Mouse (Mus musculus): ENCODE measurements around the gene Ak4. TPM values are rescaled to one million over a fixed set of nuclear protein-coding genes. Genes with fewer than 3 reads are reported as not detected.

Ak4 gene
- polyA plus RNA-seq, 1 experiment from 2014 or later: 11.6 TPM

- H3K4me3 ChIP-seq (ENCODE audit: low read depth, low read length): no peak overlapping the region
- no peaks in the 10 kb centered on the region for H3K36me3 ChIP-seq (ENCODE audit: control insufficient read depth, insufficient read depth, low read length)
- H3K27ac ChIP-seq (ENCODE audit: low read depth, low read length): no peak overlapping the region
- no peak overlapping the region for H3K9ac ChIP-seq (ENCODE audit: low read length)
- ATAC-seq (ENCODE audit: insufficient read depth, low FRiP score, low TSS enrichment) (no peak), DNase-seq (ENCODE audit: low spot score) (no peak)
- no peak overlapping the region for H3K4me2 ChIP-seq (ENCODE audit: low read depth)
- H3K9me3 ChIP-seq (ENCODE audit: control insufficient read depth, low read length): no peaks in the 10 kb centered on the region
- 85% methylated on average over 4 of the region's 4 CpGs for WGBS
- H3K4me1 ChIP-seq (ENCODE audit: control insufficient read depth, insufficient read depth, low read length): no peaks in the 10 kb centered on the region
- H3K27me3 ChIP-seq (ENCODE audit: control insufficient read depth, insufficient read depth, low read length): no peaks in the 10 kb centered on the region
These were observed 40.3 kb downstream of the Ak4 start for GRCm38 (mm10) chr4:101459358-101459757.

GRCm38 (mm10) chr4:101460114-101460513, 41.0 kb downstream of the Ak4 start:
- H3K4me1 ChIP-seq (ENCODE audit: control insufficient read depth, insufficient read depth, low read length): no peaks in the 10 kb centered on the region
- no peak overlapping the region for H3K4me2 ChIP-seq (ENCODE audit: low read depth)
- ATAC-seq (ENCODE audit: insufficient read depth, low FRiP score, low TSS enrichment) (no peak), DNase-seq (ENCODE audit: low spot score) (no peak)
- H3K27me3 ChIP-seq (ENCODE audit: control insufficient read depth, insufficient read depth, low read length): no peaks in the 10 kb centered on the region
- no peak overlapping the region for H3K27ac ChIP-seq (ENCODE audit: low read depth, low read length)
- no peaks in the 10 kb centered on the region for H3K9me3 ChIP-seq (ENCODE audit: control insufficient read depth, low read length)
- no peak overlapping the region for H3K4me3 ChIP-seq (ENCODE audit: low read depth, low read length)
- no peaks in the 10 kb centered on the region for H3K36me3 ChIP-seq (ENCODE audit: control insufficient read depth, insufficient read depth, low read length)
- WGBS: 83% methylated on average over 1 of the region's 1 CpGs
- no peak overlapping the region for H3K9ac ChIP-seq (ENCODE audit: low read length)

GRCm38 (mm10) chr4:101462065-101462464, 43.0 kb downstream of the Ak4 start:
- no peak overlapping the region for H3K4me3 ChIP-seq (ENCODE audit: low read depth, low read length)
- no peaks in the 10 kb centered on the region for H3K36me3 ChIP-seq (ENCODE audit: control insufficient read depth, insufficient read depth, low read length)
- no peaks in the 10 kb centered on the region for H3K9me3 ChIP-seq (ENCODE audit: control insufficient read depth, low read length)
- no peak overlapping the region for H3K4me2 ChIP-seq (ENCODE audit: low read depth)
- no peak for ATAC-seq (ENCODE audit: insufficient read depth, low FRiP score, low TSS enrichment)
- WGBS: 92% methylated on average over 2 of the region's 2 CpGs
- H3K27me3 ChIP-seq (ENCODE audit: control insufficient read depth, insufficient read depth, low read length): no peaks in the 10 kb centered on the region
- DNase-seq (ENCODE audit: low spot score): no peak
- H3K9ac ChIP-seq (ENCODE audit: low read length): no peak overlapping the region
- no peaks in the 10 kb centered on the region for H3K4me1 ChIP-seq (ENCODE audit: control insufficient read depth, insufficient read depth, low read length)
- H3K27ac ChIP-seq (ENCODE audit: low read depth, low read length): no peak overlapping the region

GRCm38 (mm10) chr4:101466264-101466663, 47.2 kb downstream of the Ak4 start:
- H3K4me1 ChIP-seq (ENCODE audit: control insufficient read depth, insufficient read depth, low read length): no peaks in the 10 kb centered on the region
- 85% methylated on average over 3 of the region's 3 CpGs for WGBS
- H3K4me2 ChIP-seq (ENCODE audit: low read depth): no peak overlapping the region
- no peaks in the 10 kb centered on the region for H3K36me3 ChIP-seq (ENCODE audit: control insufficient read depth, insufficient read depth, low read length)
- no peaks in the 10 kb centered on the region for H3K27me3 ChIP-seq (ENCODE audit: control insufficient read depth, insufficient read depth, low read length)
- ATAC-seq (ENCODE audit: insufficient read depth, low FRiP score, low TSS enrichment) (no peak), DNase-seq (ENCODE audit: low spot score) (no peak)
- H3K27ac ChIP-seq (ENCODE audit: low read depth, low read length): no peak overlapping the region
- H3K9me3 ChIP-seq (ENCODE audit: control insufficient read depth, low read length): no peaks in the 10 kb centered on the region
- no peak overlapping the region for H3K9ac ChIP-seq (ENCODE audit: low read length)
- no peak overlapping the region for H3K4me3 ChIP-seq (ENCODE audit: low read depth, low read length)

- Histone ChIP-seq H3K4me2 (ENCODE audit: low read depth) (no peak overlapping the region), H3K36me3 (ENCODE audit: control insufficient read depth, insufficient read depth, low read length) (no peaks in the 10 kb centered on the region), H3K27ac (ENCODE audit: low read depth, low read length) (no peak overlapping the region), H3K4me3 (ENCODE audit: low read depth, low read length) (no peak overlapping the region), H3K27me3 (ENCODE audit: control insufficient read depth, insufficient read depth, low read length) (no peaks in the 10 kb centered on the region), H3K9me3 (ENCODE audit: control insufficient read depth, low read length) (no peaks in the 10 kb centered on the region), H3K9ac (ENCODE audit: low read length) (no peak overlapping the region), H3K4me1 (ENCODE audit: control insufficient read depth, insufficient read depth, low read length) (no peaks in the 10 kb centered on the region)
- ATAC-seq (ENCODE audit: insufficient read depth, low FRiP score, low TSS enrichment): no peak
- no peak for DNase-seq (ENCODE audit: low spot score)
- WGBS: 91% methylated on average over 5 of the region's 5 CpGs
These were observed 50.2 kb downstream of the Ak4 start for GRCm38 (mm10) chr4:101469242-101469641.

- Histone ChIP-seq H3K27me3 (ENCODE audit: control insufficient read depth, insufficient read depth, low read length) (no peaks in the 10 kb centered on the region), H3K4me1 (ENCODE audit: control insufficient read depth, insufficient read depth, low read length) (no peaks in the 10 kb centered on the region), H3K9ac (ENCODE audit: low read length) (no peak overlapping the region), H3K4me2 (ENCODE audit: low read depth) (no peak overlapping the region), H3K4me3 (ENCODE audit: low read depth, low read length) (no peak overlapping the region), H3K36me3 (ENCODE audit: control insufficient read depth, insufficient read depth, low read length) (no peaks in the 10 kb centered on the region), H3K9me3 (ENCODE audit: control insufficient read depth, low read length) (no peaks in the 10 kb centered on the region), H3K27ac (ENCODE audit: low read depth, low read length) (no peak overlapping the region)
- WGBS: 69% methylated on average over 5 of the region's 5 CpGs
- DNase-seq (ENCODE audit: low spot score) (no peak), ATAC-seq (ENCODE audit: insufficient read depth, low FRiP score, low TSS enrichment) (no peak)
These were observed 51.5 kb downstream of the Ak4 start for GRCm38 (mm10) chr4:101470543-101470942.

GRCm38 (mm10) chr4:101472767-101473166, 53.7 kb downstream of the Ak4 start:
- ATAC-seq (ENCODE audit: insufficient read depth, low FRiP score, low TSS enrichment): no peak
- Histone ChIP-seq H3K9me3 (ENCODE audit: control insufficient read depth, low read length) (no peaks in the 10 kb centered on the region), H3K27ac (ENCODE audit: low read depth, low read length) (no peak overlapping the region), H3K36me3 (ENCODE audit: control insufficient read depth, insufficient read depth, low read length) (no peaks in the 10 kb centered on the region), H3K27me3 (ENCODE audit: control insufficient read depth, insufficient read depth, low read length) (no peaks in the 10 kb centered on the region), H3K4me2 (ENCODE audit: low read depth) (no peak overlapping the region), H3K9ac (ENCODE audit: low read length) (no peak overlapping the region), H3K4me3 (ENCODE audit: low read depth, low read length) (no peak overlapping the region), H3K4me1 (ENCODE audit: control insufficient read depth, insufficient read depth, low read length) (no peaks in the 10 kb centered on the region)
- WGBS: 90% methylated on average over 3 of the region's 3 CpGs
- DNase-seq (ENCODE audit: low spot score): no peak

- H3K9me3 ChIP-seq (ENCODE audit: control insufficient read depth, low read length): no peaks in the 10 kb centered on the region
- H3K27ac ChIP-seq (ENCODE audit: low read depth, low read length): no peak overlapping the region
- no peak overlapping the region for H3K9ac ChIP-seq (ENCODE audit: low read length)
- 0 out of 2 replicates have a peak, but pooled peaks cover 2% of the 10 kb centered on the region for H3K4me1 ChIP-seq (ENCODE audit: control insufficient read depth, insufficient read depth, low read length)
- DNase-seq (ENCODE audit: low spot score) (no peak), ATAC-seq (ENCODE audit: insufficient read depth, low FRiP score, low TSS enrichment) (no peak)
- no peak overlapping the region for H3K4me2 ChIP-seq (ENCODE audit: low read depth)
- no peaks in the 10 kb centered on the region for H3K36me3 ChIP-seq (ENCODE audit: control insufficient read depth, insufficient read depth, low read length)
- H3K27me3 ChIP-seq (ENCODE audit: control insufficient read depth, insufficient read depth, low read length): no peaks in the 10 kb centered on the region
- WGBS: 96% methylated on average over 8 of the region's 8 CpGs
- H3K4me3 ChIP-seq (ENCODE audit: low read depth, low read length): no peak overlapping the region
These were observed 71.3 kb downstream of the Ak4 start for GRCm38 (mm10) chr4:101490320-101490917.

- Histone ChIP-seq H3K4me3 (ENCODE audit: low read depth, low read length) (no peak overlapping the region), H3K4me2 (ENCODE audit: low read depth) (no peak overlapping the region), H3K27me3 (ENCODE audit: control insufficient read depth, insufficient read depth, low read length) (peaks cover 11% of the 10 kb centered on the region), H3K4me1 (ENCODE audit: control insufficient read depth, insufficient read depth, low read length) (peaks cover 2% of the 10 kb centered on the region; the same call in 1 of the 2 replicates), H3K9ac (ENCODE audit: low read length) (no peak overlapping the region), H3K36me3 (ENCODE audit: control insufficient read depth, insufficient read depth, low read length) (no peaks in the 10 kb centered on the region), H3K9me3 (ENCODE audit: control insufficient read depth, low read length) (no peaks in the 10 kb centered on the region), H3K27ac (ENCODE audit: low read depth, low read length) (no peak overlapping the region)
- WGBS: 78% methylated on average over 6 of the region's 6 CpGs
- no peak for DNase-seq (ENCODE audit: low spot score)
- no peak for ATAC-seq (ENCODE audit: insufficient read depth, low FRiP score, low TSS enrichment)
These were observed 72.6 kb downstream of the Ak4 start for GRCm38 (mm10) chr4:101491704-101492103.

Data from neural tube, embryonic 11.5 days (tissue).